Mouse (Mus musculus) kidney, adult 2 months (tissue): ENCODE measurements at regions not wholly inside any gene's neighbourhood (a gene's known extent, or its start where the extent isn't known, plus 50 kb on each side); places are given as distances from the start of the nearest gene placed in this dataset.

Source experiments
- CTCF ChIP-seq: fragments of 200-500 bp; conservative IDR thresholded peaks from 2 replicates; pipeline ENCODE4 v1.5.1; 2011; ENCODE audit warnings: low read depth, mild to moderate bottlenecking, control low read depth, low read length, moderate library complexity, mixed read lengths; ENCODE audit not compliant: insufficient read depth, insufficient read length
- POLR2A ChIP-seq: fragments of 200-500 bp; IDR thresholded peaks from one replicate; pipeline ENCODE4 v1.6.1; 2011; ENCODE audit warnings: low read depth, low read length, control low read depth

- TF ChIP-seq POLR2A, result no peak
- no peak for TF ChIP-seq CTCF
Measured at GRCm38 (mm10) chr11:32994391-32994790, 152.8 kb downstream of the Fgf18 start.
